Mouse (Mus musculus) megakaryocyte-erythroid progenitor cell, adult 5-6 weeks (primary cell): ENCODE results near the gene Ctnnbip1. TPM values are rescaled to one million over a fixed set of nuclear protein-coding genes. Genes with fewer than 3 reads are reported as not detected.

Experiments
- ATAC-seq: replicated peaks from 2 replicates; pipeline ENCODE4 v1.8.0; 2016; ENCODE audit warnings: mild to moderate bottlenecking, inconsistent platforms; ENCODE audit not compliant: severe bottlenecking, poor library complexity, low FRiP score, low TSS enrichment
- total RNA-seq, 2 experiments: library from RNA; stranded (forward) in 1 of 2; stranded (reverse) in 1 of 2; fragments of 200-1000, 215-1000 nt in 1 of 2; fragments of >200 nt in 1 of 2; fragmentation: Nextera tagmentation in 1 of 2; gene quantifications; 2 replicates each; pipeline ENCODE4 v1.2.3; 2014 to 2017

Ctnnbip1 gene
- total RNA-seq, 2 experiments from 2014 or later, result 1.5 to 1.7 TPM

- ATAC-seq, result no peak
These were observed 550 bp downstream of the Ctnnbip1 start for GRCm38 (mm10) chr4:149518351-149519220.

DNA sequence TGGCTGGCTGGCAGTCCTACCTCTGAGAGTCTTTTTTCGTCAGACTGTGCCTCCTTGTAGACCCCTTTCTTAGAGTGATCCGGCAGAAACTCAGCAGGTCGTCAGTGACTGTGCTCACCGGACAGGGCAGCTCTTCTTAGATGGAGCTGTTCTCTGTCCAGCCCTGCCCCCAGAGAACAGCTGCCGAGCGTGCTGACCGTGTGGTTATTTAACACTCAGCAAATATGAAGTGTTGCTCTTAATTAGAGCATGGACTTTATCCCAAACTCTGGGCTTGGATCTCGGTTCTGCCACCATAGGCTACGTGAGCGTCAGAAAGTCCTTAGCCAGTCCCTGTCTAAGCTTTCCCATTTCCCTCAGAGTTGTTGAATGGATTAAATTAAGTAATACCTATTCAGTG lies 3.2 kb downstream of the Ctnnbip1 start:
- ATAC-seq, result no peak

DNA sequence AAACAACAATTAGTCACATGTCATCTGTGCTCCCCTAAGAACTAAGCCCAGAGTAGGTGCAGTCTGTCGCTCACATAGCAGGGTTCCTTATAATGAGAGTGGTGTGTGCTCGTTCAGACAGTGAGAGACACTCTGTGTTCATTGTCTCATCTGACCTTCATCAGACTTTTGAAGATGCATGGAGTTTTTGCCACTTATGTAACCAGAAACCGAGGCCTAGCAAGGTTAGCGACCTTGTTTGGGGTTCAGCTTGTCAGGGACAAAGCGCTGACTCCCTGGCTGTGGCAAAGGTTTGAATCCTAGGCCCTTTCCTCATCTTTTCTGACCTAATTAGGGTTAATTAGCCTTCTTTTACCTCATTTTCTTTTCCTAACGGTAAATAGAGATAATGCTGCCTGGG lies 5.9 kb downstream of the Ctnnbip1 start:
- ATAC-seq, result no peak

DNA sequence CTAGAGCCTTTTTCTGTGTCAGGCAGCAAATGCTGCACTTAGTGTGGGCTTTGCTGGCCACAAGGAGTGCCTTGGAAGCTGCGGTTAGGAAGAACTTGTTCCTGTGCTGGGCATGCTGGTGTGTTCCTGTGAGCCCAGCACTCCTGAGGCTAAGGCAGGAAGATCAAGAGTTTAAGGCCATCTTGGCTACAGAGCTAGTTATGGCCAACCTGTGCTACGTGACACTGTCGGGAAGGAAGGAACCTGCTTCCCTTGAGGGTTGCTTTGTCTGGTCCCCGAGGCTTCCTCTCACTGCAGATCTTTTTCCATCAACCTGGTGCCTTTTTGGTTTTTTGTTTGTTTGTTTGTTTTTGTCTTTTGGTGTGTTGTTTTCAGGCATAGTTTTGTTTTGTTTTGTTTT lies 7.1 kb downstream of the Ctnnbip1 start:
- no peak for ATAC-seq

- no peak for ATAC-seq
These were observed 7.8 kb downstream of the Ctnnbip1 start for GRCm38 (mm10) chr4:149525811-149526210.

DNA sequence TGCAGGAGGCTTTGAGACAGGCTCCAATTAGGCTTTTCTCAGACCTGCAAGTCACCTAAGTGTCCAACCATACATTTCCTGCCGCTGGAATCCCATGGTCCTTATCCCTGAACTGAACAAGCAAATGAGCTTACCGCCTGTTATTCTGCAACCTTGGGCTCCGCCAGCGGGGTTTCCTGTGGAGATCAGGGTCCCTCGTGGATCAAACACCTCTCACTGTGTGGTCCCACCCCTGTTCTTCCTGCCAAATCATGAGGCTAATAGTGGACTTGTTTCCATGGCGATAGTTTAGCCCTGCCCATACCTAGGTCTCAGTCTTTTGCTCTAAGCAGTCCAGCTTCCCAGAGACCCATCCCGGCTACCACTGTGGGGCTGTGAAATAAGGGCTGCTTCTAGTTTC lies 8.3 kb downstream of the Ctnnbip1 start:
- ATAC-seq, result no peak

DNA sequence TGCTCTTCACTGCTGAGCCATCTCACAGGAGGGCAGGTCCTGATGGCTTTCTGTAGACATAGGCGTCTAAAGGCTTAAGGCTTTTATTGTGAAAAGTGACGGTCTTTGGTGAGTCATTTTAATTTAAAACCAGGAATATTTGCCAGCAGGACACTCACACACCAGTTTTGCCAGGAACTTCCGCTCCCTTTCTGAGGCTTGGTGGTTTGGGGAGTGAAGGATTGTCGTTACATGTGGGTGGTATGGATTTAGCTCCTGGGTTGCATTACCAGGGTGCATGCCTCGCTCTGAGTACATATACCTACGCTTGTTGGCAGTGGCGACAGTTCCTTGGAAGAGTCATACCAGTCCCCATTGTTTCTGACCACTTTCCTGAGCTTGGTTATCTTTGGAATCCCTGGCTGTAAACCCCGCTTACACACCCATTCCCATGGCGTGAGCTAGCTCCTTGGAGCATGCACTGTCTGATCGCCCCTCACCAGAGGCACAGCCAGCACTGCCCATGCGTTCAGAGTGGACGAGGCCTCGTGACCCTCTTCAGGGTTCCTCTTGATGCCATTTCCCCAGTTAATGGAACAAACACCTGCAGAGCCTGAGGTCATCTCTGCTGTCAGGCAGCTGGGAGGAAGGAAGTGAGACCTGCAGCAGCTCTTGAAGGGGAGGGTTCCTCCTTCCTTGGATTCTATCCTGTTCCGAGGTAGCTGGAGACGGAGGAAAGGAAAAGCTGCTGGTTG lies 9.8 kb downstream of the Ctnnbip1 start:
- ATAC-seq, result no peak

DNA sequence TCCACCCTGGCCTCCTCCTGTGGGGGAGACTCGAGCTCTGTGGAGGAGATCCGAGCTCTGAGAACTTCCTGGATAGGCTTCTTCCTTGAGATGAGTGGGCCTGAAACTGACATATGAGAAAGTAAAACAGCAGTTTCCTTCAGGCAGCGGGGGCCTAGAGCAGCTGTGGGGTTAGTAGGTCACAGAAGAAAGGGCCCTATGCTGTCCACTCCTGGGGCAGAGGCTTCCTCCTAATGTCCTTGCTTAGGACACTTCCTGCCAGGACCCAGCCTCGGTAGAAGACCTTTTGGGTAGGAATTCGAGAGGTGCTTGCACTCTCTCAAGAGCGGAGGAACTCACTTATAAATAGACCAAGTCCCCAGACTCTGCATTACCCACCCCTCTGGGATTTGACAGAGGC lies 11.7 kb downstream of the Ctnnbip1 start:
- no peak for ATAC-seq

- ATAC-seq, result no peak
These were observed 21.4 kb downstream of the Ctnnbip1 start for GRCm38 (mm10) chr4:149539441-149539840.

GRCm38 (mm10) chr4:149541935-149542334 lies 23.9 kb downstream of the Ctnnbip1 start:
- ATAC-seq, result peak; percentile 30; the same call in 1 of the 2 replicates

- no peak for ATAC-seq
These were observed 24.4 kb downstream of the Ctnnbip1 start for GRCm38 (mm10) chr4:149542431-149542830.

DNA sequence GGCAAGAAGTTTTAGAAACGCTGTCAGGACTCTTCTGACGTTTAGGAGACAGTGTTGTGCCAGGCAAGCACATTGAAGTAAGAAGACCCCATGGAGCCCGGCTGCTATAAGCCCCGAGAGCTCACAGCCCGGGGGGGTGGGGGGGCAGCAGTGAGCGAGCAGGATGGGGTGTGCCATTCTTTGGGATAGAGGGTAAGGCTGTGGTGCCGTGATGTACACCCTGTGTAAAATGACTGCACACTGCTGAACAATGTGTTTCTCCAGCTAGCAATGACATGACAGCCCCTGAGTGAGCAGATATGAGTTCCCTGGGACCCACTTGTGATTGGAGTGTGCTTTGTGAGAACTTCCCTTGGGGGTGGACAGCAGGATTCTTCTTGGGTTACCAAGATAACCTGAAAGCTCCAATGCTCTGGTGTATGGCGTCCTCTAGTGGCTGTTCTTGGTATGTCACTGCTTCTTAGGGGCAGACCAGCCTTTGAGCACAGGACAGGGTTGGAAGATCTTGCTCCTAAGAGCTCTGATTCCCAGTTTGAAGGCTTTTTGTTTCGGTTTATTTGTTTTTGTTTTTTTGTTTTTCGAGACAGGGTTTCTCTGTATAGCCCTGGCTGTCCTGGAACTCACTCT lies 25.0 kb downstream of the Ctnnbip1 start:
- peak; percentile 56 for ATAC-seq

- ATAC-seq, result no peak
These were observed 26.9 kb downstream of the Ctnnbip1 start for GRCm38 (mm10) chr4:149544892-149545291.

GRCm38 (mm10) chr4:149546797-149547444 lies 28.9 kb downstream of the Ctnnbip1 start:
- 0 out of 2 replicates have a peak, but pooled peaks have one; percentile 12 for ATAC-seq

- ATAC-seq, result no peak
These were observed 29.5 kb downstream of the Ctnnbip1 start for GRCm38 (mm10) chr4:149547523-149547922.

DNA sequence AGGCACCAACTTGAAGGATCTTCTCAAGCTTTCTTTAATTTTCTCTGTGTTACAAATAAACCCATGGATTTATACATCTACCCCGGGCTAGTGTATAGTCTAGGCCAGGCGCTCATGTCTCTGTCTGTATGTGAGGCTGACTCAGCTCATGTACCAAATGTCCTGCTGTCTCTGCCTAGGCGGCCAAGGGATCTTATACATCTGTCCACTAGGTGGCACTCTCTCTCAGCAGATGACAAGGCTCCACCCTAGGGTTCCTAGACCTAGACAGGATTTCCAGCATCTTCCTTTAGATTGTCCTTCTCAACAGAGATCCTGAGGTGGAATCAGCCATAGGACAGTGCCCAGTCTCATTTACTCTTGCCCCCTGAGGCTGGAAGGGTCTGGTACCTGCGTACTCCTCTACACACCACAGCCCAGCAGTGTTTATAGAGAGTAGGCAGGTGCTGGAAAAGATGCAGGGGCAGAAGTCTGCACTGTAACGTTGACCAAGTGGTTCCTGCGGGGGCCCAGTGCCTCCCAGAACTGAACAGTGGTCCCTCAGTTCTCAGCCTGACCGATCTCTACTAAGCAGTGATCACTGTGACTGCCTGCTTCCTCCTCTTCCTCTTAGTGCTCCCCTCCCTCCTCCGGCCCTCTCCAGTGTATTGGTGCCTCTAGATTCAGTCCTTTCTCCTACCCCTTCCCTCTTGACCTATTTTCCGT lies 31.3 kb downstream of the Ctnnbip1 start:
- peak; percentile 81 for ATAC-seq

GRCm38 (mm10) chr4:149550866-149551265 lies 32.8 kb downstream of the Ctnnbip1 start:
- no peak for ATAC-seq

GRCm38 (mm10) chr4:149551696-149552095 lies 33.7 kb downstream of the Ctnnbip1 start:
- ATAC-seq, result no peak

- ATAC-seq, result no peak
These were observed 35.8 kb downstream of the Ctnnbip1 start for GRCm38 (mm10) chr4:149553834-149554233.
